Mouse (Mus musculus): ENCODE results near the gene Krt72. TPM values are rescaled to one million over a fixed set of nuclear protein-coding genes. Genes with fewer than 3 reads are reported as not detected.

Gene Krt72
- polyA plus RNA-seq, 1 experiment from 2014 or later = not detected

DNA sequence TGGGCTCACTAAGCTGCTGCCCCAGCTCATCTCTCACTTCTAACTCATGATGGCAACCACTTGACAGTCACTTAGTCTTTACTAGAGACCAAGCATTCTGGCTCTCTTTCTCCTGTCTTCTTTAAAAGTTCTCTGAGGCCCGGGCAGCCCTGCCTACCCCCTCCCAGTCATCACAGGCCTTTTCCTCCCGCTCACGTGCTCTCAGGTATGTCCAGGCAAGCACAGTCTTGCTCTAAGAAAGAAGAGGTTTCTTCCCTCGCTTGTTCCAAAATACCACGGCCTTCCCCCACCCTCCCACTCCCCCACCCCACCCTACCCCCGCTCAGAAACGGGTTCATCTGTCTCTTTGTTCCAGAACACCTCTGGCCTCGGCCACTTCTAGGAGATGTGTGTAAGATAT lies 16.0 kb downstream of the Krt72 start:
- H3K9ac ChIP-seq (replicated peaks) = no peak overlapping the region
- no peak overlapping the region for H3K27ac ChIP-seq
- no peak overlapping the region for H3K4me3 ChIP-seq (replicated peaks)
- H3K9me3 ChIP-seq = no peaks in the 10 kb centered on the region
- no peaks in the 10 kb centered on the region for H3K36me3 ChIP-seq
- H3K4me2 ChIP-seq (replicated peaks) = no peak overlapping the region
- 54% methylated on average over 8 of the region's 8 CpGs for WGBS
- ATAC-seq = no peak
- H3K27me3 ChIP-seq = no peaks in the 10 kb centered on the region
- H3K4me1 ChIP-seq (replicated peaks) = no peaks in the 10 kb centered on the region; the same call in 1 of the 2 replicates

DNA sequence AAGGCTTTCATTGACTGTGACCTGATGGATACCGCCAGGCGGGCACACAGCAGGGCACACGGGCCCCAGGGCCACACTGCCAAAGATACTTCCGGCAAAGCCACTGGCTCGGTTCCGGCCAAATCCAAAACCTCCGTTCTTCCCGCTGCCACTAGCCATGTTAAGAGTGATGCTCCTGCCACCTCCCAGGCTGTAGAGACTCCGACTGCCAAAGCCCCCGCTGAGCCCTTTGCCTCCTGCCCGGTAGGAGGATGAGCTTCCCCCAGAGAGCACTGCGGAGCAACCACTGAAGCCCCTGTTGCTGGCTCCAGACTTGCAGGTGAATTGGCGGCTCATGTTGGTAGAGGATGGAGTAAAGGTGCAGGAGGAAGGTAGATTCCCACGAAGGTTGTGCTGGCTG lies 43.5 kb downstream of the Krt72 start, which contains the start of gene Krt71:
Krt71 (minus strand) TSS at position 399 of the 400 bp plus-strand sequence.
- no peak within 1 kb of the TSS for H3K27ac ChIP-seq
- ATAC-seq = no peak
- H3K4me3 ChIP-seq (replicated peaks) = no peak within 1 kb of the TSS
- H3K4me2 ChIP-seq (replicated peaks) = no peak within 1 kb of the TSS
- no peaks in the 10 kb centered on the region for H3K36me3 ChIP-seq
- H3K9ac ChIP-seq (replicated peaks) = no peak within 1 kb of the TSS
- no peaks in the 10 kb centered on the region for H3K27me3 ChIP-seq
- 58% methylated on average over 14 of the region's 14 CpGs for WGBS
- H3K4me1 ChIP-seq (replicated peaks) = no peaks in the 10 kb centered on the region
- no peaks in the 10 kb centered on the region for H3K9me3 ChIP-seq

DNA sequence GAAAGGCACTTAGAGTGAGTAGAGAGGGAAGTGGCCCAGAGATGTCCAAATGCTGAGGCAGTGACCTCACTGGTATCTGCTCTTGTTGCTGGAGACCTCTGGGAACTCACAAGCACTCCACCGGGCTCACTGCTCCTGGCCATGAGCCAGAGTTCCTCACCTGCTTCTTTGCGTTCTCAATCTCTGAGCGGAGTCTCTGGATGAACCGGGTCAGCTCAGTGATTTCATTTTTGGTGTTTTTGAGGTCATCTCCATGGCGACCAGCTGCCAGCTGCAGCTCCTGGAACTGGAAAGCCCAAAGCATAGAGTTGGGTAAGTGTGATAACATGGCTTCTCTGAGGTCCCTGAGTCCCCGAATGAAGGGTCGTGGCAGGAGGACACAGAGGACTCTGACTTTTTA lies 48.5 kb downstream of the Krt72 start:
- Histone ChIP-seq H3K9ac (replicated peaks) (no peak overlapping the region), H3K9me3 (no peaks in the 10 kb centered on the region), H3K4me3 (replicated peaks) (no peak overlapping the region), H3K36me3 (no peaks in the 10 kb centered on the region), H3K27ac (no peak overlapping the region), H3K4me1 (replicated peaks) (no peaks in the 10 kb centered on the region), H3K27me3 (no peaks in the 10 kb centered on the region), H3K4me2 (replicated peaks) (no peak overlapping the region)
- WGBS = 73% methylated on average over 7 of the region's 7 CpGs
- no peak for ATAC-seq

DNA sequence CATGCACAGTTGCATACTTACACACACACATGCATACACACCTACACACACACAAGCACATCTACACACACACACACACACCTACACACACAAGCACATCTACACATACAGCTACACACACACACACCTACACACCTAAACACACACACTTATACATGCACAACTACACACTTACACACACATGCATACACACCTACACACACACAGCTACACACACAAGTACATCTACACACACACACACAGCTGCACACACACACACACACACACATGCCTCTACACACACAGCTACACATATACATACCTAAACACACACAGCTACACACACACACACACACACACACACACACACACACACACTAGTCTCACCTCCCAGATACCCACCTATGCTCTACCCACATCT lies 55.6 kb downstream of the Krt72 start:
- Histone ChIP-seq H3K9ac (replicated peaks) (no peak overlapping the region), H3K4me2 (replicated peaks) (no peak overlapping the region), H3K27me3 (no peaks in the 10 kb centered on the region), H3K4me1 (replicated peaks) (no peaks in the 10 kb centered on the region), H3K27ac (no peak overlapping the region), H3K36me3 (no peaks in the 10 kb centered on the region), H3K9me3 (no peaks in the 10 kb centered on the region), H3K4me3 (replicated peaks) (no peak overlapping the region)
- ATAC-seq = no peak

Other genes starting within 250 kb of the Krt72 start
- gene Krt82, start 235.8 kb downstream of the Krt72 start, polyA plus RNA-seq (2015; fragmentation: Nextera tagmentation; extraction: Ambion mirVana) = not detected in 2 replicates
- gene Krt90, start 223.5 kb downstream of the Krt72 start, polyA plus RNA-seq (2015; fragmentation: Nextera tagmentation; extraction: Ambion mirVana) = 0.08 TPM in 1 of 2 replicates, not detected in the other
- 0.11 TPM in 1 of 2 replicates, not detected in the other for gene Krt75, start 212.6 kb downstream of the Krt72 start, polyA plus RNA-seq (2015; fragmentation: Nextera tagmentation; extraction: Ambion mirVana)
- gene Gm5414, start 158.3 kb downstream of the Krt72 start, polyA plus RNA-seq (2015; fragmentation: Nextera tagmentation; extraction: Ambion mirVana) = not detected in 2 replicates
- not detected in 2 replicates for gene Gm5478, start 139.1 kb downstream of the Krt72 start, polyA plus RNA-seq (2015; fragmentation: Nextera tagmentation; extraction: Ambion mirVana)
- gene Krt6b, start 106.2 kb downstream of the Krt72 start, polyA plus RNA-seq (2015; fragmentation: Nextera tagmentation; extraction: Ambion mirVana) = not detected in 2 replicates
- not detected in 2 replicates for gene Krt6a, start 92.2 kb downstream of the Krt72 start, polyA plus RNA-seq (2015; fragmentation: Nextera tagmentation; extraction: Ambion mirVana)
- gene Krt5, start 73.6 kb downstream of the Krt72 start, polyA plus RNA-seq (2015; fragmentation: Nextera tagmentation; extraction: Ambion mirVana) = 0.19 and 0.26 TPM in 2 replicates
- not detected in 2 replicates for gene Krt71, start 43.4 kb downstream of the Krt72 start, polyA plus RNA-seq (2015; fragmentation: Nextera tagmentation; extraction: Ambion mirVana)
- gene Krt73, start 15.9 kb upstream of the Krt72 start, polyA plus RNA-seq (2015; fragmentation: Nextera tagmentation; extraction: Ambion mirVana) = 0.50 and 1.0 TPM in 2 replicates
- not detected in 2 replicates for gene Krt2, start 31.7 kb upstream of the Krt72 start, polyA plus RNA-seq (2015; fragmentation: Nextera tagmentation; extraction: Ambion mirVana)
- 4.2 and 4.7 TPM in 2 replicates for gene Krt1, start 64.3 kb upstream of the Krt72 start, polyA plus RNA-seq (2015; fragmentation: Nextera tagmentation; extraction: Ambion mirVana)
- 0.15 TPM in 1 of 2 replicates, not detected in the other for gene Krt77, start 83.2 kb upstream of the Krt72 start, polyA plus RNA-seq (2015; fragmentation: Nextera tagmentation; extraction: Ambion mirVana)
- not detected in 2 replicates for gene Krt76, start 106.5 kb upstream of the Krt72 start, polyA plus RNA-seq (2015; fragmentation: Nextera tagmentation; extraction: Ambion mirVana)
- 0.26 TPM in 1 of 2 replicates, not detected in the other for gene Krt4, start 138.3 kb upstream of the Krt72 start, polyA plus RNA-seq (2015; fragmentation: Nextera tagmentation; extraction: Ambion mirVana)
- 0.15 TPM in 1 of 2 replicates, not detected in the other for gene Krt79, start 153.9 kb upstream of the Krt72 start, polyA plus RNA-seq (2015; fragmentation: Nextera tagmentation; extraction: Ambion mirVana)
- not detected in 2 replicates for gene Krt78, start 167.8 kb upstream of the Krt72 start, polyA plus RNA-seq (2015; fragmentation: Nextera tagmentation; extraction: Ambion mirVana)
- 1.1 and 1.6 TPM in 2 replicates for gene Krt8, start 218.0 kb upstream of the Krt72 start, polyA plus RNA-seq (2015; fragmentation: Nextera tagmentation; extraction: Ambion mirVana)
- gene Krt18, start 241.7 kb upstream of the Krt72 start, polyA plus RNA-seq (2015; fragmentation: Nextera tagmentation; extraction: Ambion mirVana) = 1.2 and 2.5 TPM in 2 replicates